Mouse (Mus musculus) small intestine, adult 2 months (tissue): ENCODE data around the gene Eef1a1.

Experiments used
- CTCF ChIP-seq: fragments of 200-500 bp; IDR thresholded peaks from 2 replicates; pipeline ENCODE4 v1.5.1; 2012; ENCODE audit warnings: low read depth, mild to moderate bottlenecking, control low read depth, inconsistent platforms, low read length, moderate library complexity, mixed read lengths; ENCODE audit not compliant: insufficient replicate concordance, insufficient read length; ENCODE audit errors: extremely low read depth
- POLR2A ChIP-seq: fragments of 200-500 bp; IDR thresholded peaks from 2 replicates; pipeline ENCODE4 v1.6.1; 2012; ENCODE audit warnings: low read depth, mild to moderate bottlenecking, control low read depth, inconsistent platforms, low read length, moderate library complexity

GRCm38 (mm10) chr9:78493171-78493570 lies 4.2 kb upstream of the Eef1a1 start:
- TF ChIP-seq CTCF (no peak), POLR2A (no peak)
